ENCODE assay signal across 14 mouse cellular contexts in the genomic region with DNA sequence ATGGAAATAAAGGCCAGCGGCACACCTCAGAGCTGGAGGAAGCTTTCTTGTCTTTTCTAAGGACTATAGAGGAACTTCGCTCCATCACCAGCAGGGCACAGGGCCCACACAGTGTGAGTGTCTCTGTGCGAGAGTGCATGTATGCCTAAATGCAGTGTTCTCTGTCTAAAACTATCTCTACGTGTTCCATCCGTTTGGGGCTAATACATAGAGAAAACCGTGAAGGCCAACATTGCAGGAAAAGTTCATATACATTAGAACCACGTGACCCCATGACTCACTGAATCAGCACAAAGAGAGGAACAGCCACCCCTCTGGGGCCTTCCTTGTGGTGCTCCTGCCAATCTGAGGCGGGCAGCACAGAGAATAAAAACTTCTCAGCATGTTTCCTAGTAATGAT.
DNase-seq lines count a peak whose midpoint lies in the region; ATAC-seq and TF ChIP-seq lines count a peak whose summit lies in the region.
"Had no signal": no experiment of that assay in that cellular context is flagged by ENCODE, and none has a peak within 500 bp of the region (broad histone marks: within the 10 kb centered on the region; RNA-seq: fewer than 3 reads in every experiment).

No protein-coding gene starts in this region.

- H3K4me2 ChIP-seq in forebrain, embryonic 14.5 days (ENCODE audit: low read length) = no peak overlapping the region
- H3K4me2 ChIP-seq in forebrain, embryonic 15.5 days (replicated peaks) = no peak overlapping the region
- H3K4me2 ChIP-seq in hindbrain, embryonic 13.5 days = no peak overlapping the region
- H3K4me2 ChIP-seq in midbrain, embryonic 13.5 days (replicated peaks) = no peak overlapping the region
- H3K4me2 ChIP-seq: heart, embryonic 15.5 days; intestine, embryonic 15.5 days; lung, embryonic 14.5 days had no signal

- no peaks in the 10 kb centered on the region for H3K9me3 ChIP-seq in forebrain, embryonic 14.5 days (replicated peaks; ENCODE audit: control insufficient read depth, low read length)
- H3K9me3 ChIP-seq in forebrain, embryonic 15.5 days = no peaks in the 10 kb centered on the region
- no peaks in the 10 kb centered on the region for H3K9me3 ChIP-seq in hindbrain, embryonic 13.5 days
- H3K9me3 ChIP-seq in midbrain, embryonic 13.5 days = no peaks in the 10 kb centered on the region
- H3K9me3 ChIP-seq: heart, embryonic 15.5 days; intestine, embryonic 15.5 days had no signal

- WGBS in forebrain, embryonic 14.5 days = 51% methylated on average over 8 of the region's 8 CpGs
- 45% methylated on average over 8 of the region's 8 CpGs for WGBS in forebrain, embryonic 15.5 days
- WGBS in hindbrain, embryonic 13.5 days = 35% methylated on average over 8 of the region's 8 CpGs
- 38% methylated on average over 8 of the region's 8 CpGs for WGBS in midbrain, embryonic 13.5 days
- 74% methylated on average over 8 of the region's 8 CpGs for WGBS in lung, adult 2 months

- peaks cover 6% of the 10 kb centered on the region for H3K4me1 ChIP-seq in forebrain, embryonic 14.5 days (ENCODE audit: control insufficient read depth, insufficient read depth, low read length)
- H3K4me1 ChIP-seq in forebrain, embryonic 15.5 days = peaks cover 10% of the 10 kb centered on the region
- H3K4me1 ChIP-seq in hindbrain, embryonic 13.5 days (replicated peaks) = peaks cover 17% of the 10 kb centered on the region
- peaks cover 18% of the 10 kb centered on the region for H3K4me1 ChIP-seq in midbrain, embryonic 13.5 days (replicated peaks)
- H3K4me1 ChIP-seq in lung, adult 2 months (ENCODE audit: control insufficient read depth, insufficient read depth, low read length) = no peaks in the 10 kb centered on the region
- H3K4me1 ChIP-seq: heart, embryonic 15.5 days; intestine, embryonic 15.5 days had no signal

- peak overlapping the region; percentile 55; the same call in 1 of the 2 replicates for H3K27ac ChIP-seq in forebrain, embryonic 14.5 days (ENCODE audit: low read depth, low read length)
- H3K27ac ChIP-seq in forebrain, embryonic 15.5 days (replicated peaks) = no peak overlapping the region
- H3K27ac ChIP-seq in hindbrain, embryonic 13.5 days = peak overlapping the region; percentile 67
- peak overlapping the region; percentile 61 for H3K27ac ChIP-seq in midbrain, embryonic 13.5 days
- H3K27ac ChIP-seq: heart, embryonic 15.5 days; intestine, embryonic 15.5 days had no signal

- H3K4me3 ChIP-seq in forebrain, embryonic 14.5 days (ENCODE audit: low read depth, low read length) = no peak overlapping the region
- H3K4me3 ChIP-seq in forebrain, embryonic 15.5 days = no peak overlapping the region
- no peak overlapping the region for H3K4me3 ChIP-seq in hindbrain, embryonic 13.5 days
- H3K4me3 ChIP-seq in midbrain, embryonic 13.5 days (replicated peaks) = no peak overlapping the region
- H3K4me3 ChIP-seq in lung, adult 2 months (replicated peaks; ENCODE audit: extremely low read depth, low read depth, low read length) = no peak overlapping the region
- H3K4me3 ChIP-seq: heart, embryonic 15.5 days; intestine, embryonic 15.5 days had no signal

- no peak for TF ChIP-seq CTCF in lung, adult 2 months (IDR thresholded peaks at IDR 0.05; ENCODE audit: insufficient read depth, low read length)

- no peaks in the 10 kb centered on the region for H3K36me3 ChIP-seq in forebrain, embryonic 14.5 days (ENCODE audit: control insufficient read depth, insufficient read depth, low read length)
- H3K36me3 ChIP-seq in forebrain, embryonic 15.5 days = no peaks in the 10 kb centered on the region
- H3K36me3 ChIP-seq in hindbrain, embryonic 13.5 days = no peaks in the 10 kb centered on the region
- H3K36me3 ChIP-seq in midbrain, embryonic 13.5 days = no peaks in the 10 kb centered on the region
- H3K36me3 ChIP-seq: heart, embryonic 15.5 days; intestine, embryonic 15.5 days had no signal

- no peaks in the 10 kb centered on the region for H3K27me3 ChIP-seq in forebrain, embryonic 14.5 days (replicated peaks; ENCODE audit: control insufficient read depth, insufficient read depth, low read length)
- no peaks in the 10 kb centered on the region for H3K27me3 ChIP-seq in forebrain, embryonic 15.5 days
- no peaks in the 10 kb centered on the region for H3K27me3 ChIP-seq in hindbrain, embryonic 13.5 days
- H3K27me3 ChIP-seq in midbrain, embryonic 13.5 days = peaks cover 21% of the 10 kb centered on the region
- H3K27me3 ChIP-seq: heart, embryonic 15.5 days; intestine, embryonic 15.5 days had no signal

- peak; percentile 23 for DNase-seq in forebrain, embryonic 14.5 days (ENCODE audit: low spot score)
- DNase-seq in retina, postnatal 1 day = peak; percentile 43
- DNase-seq in lung, adult 2 months = no peak
- DNase-seq in ovary, postnatal 10 days (ENCODE audit: low spot score) = no peak
- no peak for DNase-seq in lung, postnatal 36 days
- DNase-seq: gastrocnemius, postnatal 36 days; kidney, postnatal 36 days; thymus, adult 2 months had no signal

- ATAC-seq in forebrain, embryonic 14.5 days = peak; percentile 52; the same call in 1 of the 2 replicates
- ATAC-seq in forebrain, embryonic 15.5 days (replicated peaks) = no peak
- ATAC-seq in hindbrain, embryonic 13.5 days (ENCODE audit: low FRiP score) = peak; percentile 39; the same call in 1 of the 2 replicates
- peak; percentile 95 for ATAC-seq in midbrain, embryonic 13.5 days

- TF ChIP-seq POLR2A in lung, adult 2 months (IDR thresholded peaks at IDR 0.05; ENCODE audit: borderline replicate concordance, extremely low read depth, low read depth, low read length) = no peak

- H3K9ac ChIP-seq in forebrain, embryonic 14.5 days (ENCODE audit: low read length) = no peak overlapping the region
- H3K9ac ChIP-seq in forebrain, embryonic 15.5 days (replicated peaks) = no peak overlapping the region
- H3K9ac ChIP-seq in hindbrain, embryonic 13.5 days = no peak overlapping the region; the same call in 1 of the 2 replicates
- no peak overlapping the region for H3K9ac ChIP-seq in midbrain, embryonic 13.5 days (replicated peaks)
- H3K9ac ChIP-seq: heart, embryonic 15.5 days; intestine, embryonic 15.5 days; lung, embryonic 14.5 days had no signal

Comparison
In these comparisons a context has a peak if more than half of its experiments do, and no peak if none do; other contexts are left out.
1. DNase-seq: peak in forebrain, embryonic 14.5 days (single experiment) and retina, postnatal 1 day (single experiment); none in lung, adult 2 months (single experiment), ovary, postnatal 10 days (single experiment) and lung, postnatal 36 days (single experiment).